Mouse (Mus musculus): ENCODE measurements around the gene Retreg1.

GRCm38 (mm10) chr15:25946482-25946881 lies 103.5 kb downstream of the Retreg1 start:
- TF ChIP-seq CTCF (conservative IDR thresholded peaks at IDR 0.05; ENCODE audit: low read length) (no peak), NANOG (IDR thresholded peaks at IDR 0.05; ENCODE audit: borderline replicate concordance, low read length) (no peak), POU5F1 (IDR thresholded peaks at IDR 0.05; ENCODE audit: borderline replicate concordance, low read length) (no peak)

All from E14TG2a.4 (cell line).